Mouse (Mus musculus) urinary bladder, postnatal 14 days (tissue): ENCODE results near the gene Exosc1.

Source experiments
- DNase-seq: peaks from one replicate; pipeline ENCODE4 v3.0.0; 2021; ENCODE audit warnings: low spot score

Gene Exosc1

DNA sequence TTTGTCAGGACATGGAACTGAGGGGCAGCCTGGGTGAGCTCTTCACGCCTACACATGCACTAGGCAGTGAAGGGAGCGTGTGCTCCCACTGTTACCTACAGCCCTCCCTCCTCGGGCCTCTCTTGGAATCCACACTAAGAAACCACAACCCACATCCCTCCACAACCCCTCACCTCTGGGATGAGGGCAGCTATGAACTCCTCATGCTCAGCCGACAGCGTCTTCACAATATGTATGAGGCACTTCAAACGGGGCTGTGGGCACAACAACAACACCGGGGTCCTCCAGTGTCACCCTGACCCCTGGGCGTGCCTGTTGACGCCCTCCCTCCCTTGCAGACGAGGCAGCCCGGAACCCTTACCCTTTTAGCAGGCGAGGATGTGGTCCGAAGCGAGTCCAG, 58.9 kb downstream of the Exosc1 start:
- no peak for DNase-seq
